Mouse (Mus musculus): Measurements from ENCODE around the gene Akr1a1. TPM values are rescaled to one million over a fixed set of nuclear protein-coding genes. Genes with fewer than 3 reads are reported as not detected.

The Akr1a1 gene
- total RNA-seq, 2 experiments from 2014 or later: 756 to 759 TPM

GRCm38 (mm10) chr4:116596379-116596778 is 55.1 kb downstream of the Akr1a1 start, which contains the start of gene Ccdc17:
TSS of gene Ccdc17 (plus strand) at chr4:116596654.
- DNase-seq (ENCODE audit: low spot score in 2 of 2): no peak

GRCm38 (mm10) chr4:116595793-116596192 is 55.7 kb downstream of the Akr1a1 start:
- DNase-seq (ENCODE audit: low spot score in 2 of 2): no peak

Other genes starting within 250 kb of the Akr1a1 start
- 10 to 100 TPM; 60.1 to 63.3 TPM for gene Mast2, start 187.5 kb downstream of the Akr1a1 start, total RNA-seq (2021)
- gene Ipp, start 144.1 kb downstream of the Akr1a1 start, total RNA-seq (2021): 10 to 100 TPM; 20.7 to 21.0 TPM
- 10 to 100 TPM; 17.8 to 18.4 TPM for gene Tmem69, start 95.7 kb downstream of the Akr1a1 start, total RNA-seq (2021)
- 10 to 100 TPM; 68.3 to 77.2 TPM for gene Gpbp1l1, start 94.0 kb downstream of the Akr1a1 start, total RNA-seq (2021)
- gene Ccdc17, start 55.0 kb downstream of the Akr1a1 start, total RNA-seq (2021): 10 to 100 TPM; 14.4 to 16.1 TPM
- gene Nasp, start 23.7 kb downstream of the Akr1a1 start, total RNA-seq (2021): 10 to 100 TPM; 71.2 to 80.6 TPM
- gene Prdx1, start 33.9 kb upstream of the Akr1a1 start, total RNA-seq (2021): 100 to 1,000 TPM; 471 to 527 TPM
- gene Mmachc, start 56.7 kb upstream of the Akr1a1 start, total RNA-seq (2021): 10 to 100 TPM; 26.7 to 27.1 TPM
- gene Ccdc163, start 56.8 kb upstream of the Akr1a1 start, total RNA-seq (2021): 10 to 100 TPM; 22.3 to 22.6 TPM
- 1 to 10 TPM; 7.0 to 7.4 TPM for gene Tesk2, start 69.3 kb upstream of the Akr1a1 start, total RNA-seq (2021)
- gene Toe1, start 156.0 kb upstream of the Akr1a1 start, total RNA-seq (2021): 10 to 100 TPM; 25.1 to 28.3 TPM
- gene Mutyh, start 156.0 kb upstream of the Akr1a1 start, total RNA-seq (2021): 10 to 100 TPM; 10.0 to 10.4 TPM
- 1 to 10 TPM; 2.4 to 2.8 TPM for gene Hpdl, start 170.0 kb upstream of the Akr1a1 start, total RNA-seq (2021)
- 1 to 10 TPM; 5.6 to 6.5 TPM for gene Zswim5, start 225.7 kb upstream of the Akr1a1 start, total RNA-seq (2021)